Mouse (Mus musculus) kidney, adult 9 months (tissue): ENCODE results near the gene Piwil1.

Source experiments
- DNase-seq: peaks from one replicate; pipeline ENCODE4 v3.0.0; 2022

Gene Piwil1

DNA sequence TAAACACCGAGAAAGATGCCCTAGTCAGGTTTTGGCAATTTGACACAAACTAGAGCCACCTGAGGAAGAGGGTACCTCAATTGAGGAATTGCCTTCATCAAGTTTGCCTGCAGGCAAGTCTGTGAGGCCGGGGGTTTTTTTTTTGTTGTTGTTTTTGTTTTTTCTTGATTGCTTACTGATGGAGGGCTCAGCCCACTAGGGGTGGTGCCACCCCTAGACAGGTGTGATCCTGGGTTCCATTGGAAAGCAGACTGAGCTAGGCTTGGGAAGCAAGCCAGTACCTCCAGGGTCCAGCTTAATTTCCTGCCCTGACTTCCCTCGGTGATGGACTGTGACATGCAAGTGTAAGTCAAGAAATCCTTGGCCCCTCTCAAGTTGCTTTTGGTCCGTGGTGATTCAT is at the start of gene Piwil1:
Piwil1 (plus strand) TSS at position 301 of the 400 bp plus-strand sequence.
- DNase-seq = no peak

DNA sequence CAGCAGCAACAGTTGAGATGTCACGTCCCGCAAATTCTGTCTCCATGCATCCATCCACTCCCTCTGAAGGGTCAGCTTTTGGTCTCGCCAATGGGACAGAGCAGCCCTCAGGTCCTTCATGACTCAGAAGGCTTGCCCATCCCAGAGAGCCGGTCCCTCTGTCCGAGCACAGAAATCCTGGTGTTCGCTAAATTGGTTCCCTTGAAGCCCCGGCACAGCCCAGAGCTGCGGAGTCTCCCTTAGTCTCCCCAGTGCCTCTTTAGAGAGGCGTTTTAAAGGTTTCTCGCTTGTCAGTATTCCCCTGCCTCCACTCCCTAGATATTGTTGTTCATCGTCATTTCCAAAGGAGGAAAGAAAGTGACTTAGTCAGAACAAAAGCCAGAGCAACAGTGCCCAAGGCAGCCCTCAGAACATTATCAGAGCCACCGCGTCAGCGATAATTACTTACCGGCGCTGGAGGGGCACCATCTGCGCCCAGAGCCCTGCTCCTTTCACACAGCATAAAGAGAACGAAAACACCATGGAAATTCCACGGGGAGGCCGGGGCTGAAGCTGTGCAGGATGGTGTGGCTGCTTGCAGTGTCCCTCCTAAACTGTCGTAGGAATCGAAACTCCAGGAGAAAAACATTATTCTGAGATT is 45.7 kb upstream of the Piwil1 start:
- DNase-seq = no peak

DNA sequence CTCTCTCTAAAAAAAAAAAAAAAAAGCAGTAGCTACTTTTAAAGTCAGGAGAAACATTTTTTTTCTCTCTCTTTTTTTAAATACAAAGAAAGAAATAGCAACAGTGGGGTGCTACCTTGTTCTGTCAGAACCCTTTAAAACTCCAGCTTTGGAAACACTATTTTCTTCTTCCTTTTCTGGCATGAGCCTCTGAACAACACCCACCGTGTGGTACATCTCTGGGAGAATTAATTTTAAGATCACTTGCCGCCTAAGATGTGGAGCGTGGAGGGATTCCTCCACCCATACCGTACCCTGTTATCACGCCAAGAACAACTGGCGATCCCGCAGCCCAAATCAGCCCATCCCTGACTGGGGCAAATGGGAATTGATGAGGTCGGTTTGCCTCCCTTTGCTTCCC is 42.2 kb upstream of the Piwil1 start:
- DNase-seq = no peak

GRCm38 (mm10) chr5:128662881-128663280 is 39.4 kb upstream of the Piwil1 start:
- DNase-seq = no peak

DNA sequence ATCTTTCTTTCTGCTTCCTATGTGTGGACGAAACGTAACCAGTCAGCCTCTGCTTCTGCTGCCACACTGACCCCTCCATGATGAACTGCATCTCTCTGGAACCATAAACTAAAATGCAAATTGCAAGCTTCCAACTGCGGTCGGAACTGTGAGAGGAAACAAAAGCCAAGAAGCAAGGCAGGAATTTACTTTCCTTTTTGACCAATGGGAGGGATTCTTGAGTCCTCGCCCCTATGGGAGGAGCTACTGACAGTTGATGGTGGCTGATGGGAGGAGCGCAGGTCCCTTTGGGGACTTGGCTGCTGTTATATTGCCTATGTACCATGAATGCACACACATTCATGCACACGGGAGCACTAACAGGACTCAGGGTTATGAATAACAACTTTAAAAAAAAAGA is 38.3 kb upstream of the Piwil1 start:
- DNase-seq = no peak

DNA sequence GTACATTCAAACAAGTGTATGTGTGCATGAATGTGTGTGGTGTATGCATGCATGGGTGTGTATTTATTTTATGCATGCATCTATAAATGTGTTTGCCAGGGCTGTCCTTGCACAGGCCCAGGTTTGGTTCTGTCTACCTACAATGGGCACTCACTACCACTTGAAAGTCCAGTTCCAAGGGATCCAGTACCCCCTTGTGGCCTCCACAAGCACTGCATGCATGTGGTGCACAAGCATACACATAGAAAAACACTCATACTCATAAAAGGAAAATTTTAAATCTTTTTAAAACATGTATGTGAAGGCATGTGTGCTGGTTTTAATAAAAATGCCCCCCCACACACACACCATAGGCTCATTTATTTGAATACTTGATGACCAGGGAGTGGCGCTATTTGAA is 37.3 kb upstream of the Piwil1 start:
- no peak for DNase-seq

DNA sequence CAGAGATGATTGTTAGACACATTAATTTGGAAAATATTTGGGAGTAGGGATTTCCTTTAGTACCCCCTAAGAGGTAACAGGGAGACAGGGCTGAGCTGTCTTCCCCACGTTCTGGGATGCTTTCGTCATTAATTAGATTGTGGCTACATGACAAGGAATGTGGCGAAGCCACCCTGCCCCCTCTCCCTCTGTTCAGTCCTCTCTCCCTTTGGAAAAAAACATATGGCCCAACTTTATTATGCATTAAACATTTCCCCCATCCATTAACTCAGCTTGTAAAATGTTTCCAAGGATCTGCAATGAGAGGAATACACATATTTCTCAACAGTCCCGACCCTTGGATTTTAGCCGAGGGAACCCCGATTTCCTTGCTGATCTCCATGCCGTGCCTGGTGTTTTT is 35.0 kb upstream of the Piwil1 start:
- DNase-seq = no peak

- DNase-seq = no peak
Observed at GRCm38 (mm10) chr5:128674124-128674523, 28.2 kb upstream of the Piwil1 start.

DNA sequence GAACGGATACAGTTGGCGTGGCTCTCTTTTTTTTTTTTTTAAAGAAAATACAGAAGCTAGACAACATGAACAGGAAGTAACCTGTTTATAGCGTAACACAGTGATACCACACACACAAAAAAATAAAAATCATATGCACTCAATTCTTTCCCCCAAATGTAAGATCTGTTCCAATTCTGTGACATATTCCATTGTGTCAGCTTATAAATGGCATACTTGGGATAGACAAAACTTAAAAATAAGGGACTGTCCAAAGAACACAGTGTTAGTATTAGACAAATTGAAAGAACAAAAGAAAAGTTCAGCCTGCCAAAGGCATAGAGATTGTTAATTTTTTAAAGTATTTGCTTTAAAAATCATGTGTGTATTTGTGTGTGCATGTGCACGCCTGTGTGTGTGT is 25.0 kb upstream of the Piwil1 start:
- DNase-seq = no peak

DNA sequence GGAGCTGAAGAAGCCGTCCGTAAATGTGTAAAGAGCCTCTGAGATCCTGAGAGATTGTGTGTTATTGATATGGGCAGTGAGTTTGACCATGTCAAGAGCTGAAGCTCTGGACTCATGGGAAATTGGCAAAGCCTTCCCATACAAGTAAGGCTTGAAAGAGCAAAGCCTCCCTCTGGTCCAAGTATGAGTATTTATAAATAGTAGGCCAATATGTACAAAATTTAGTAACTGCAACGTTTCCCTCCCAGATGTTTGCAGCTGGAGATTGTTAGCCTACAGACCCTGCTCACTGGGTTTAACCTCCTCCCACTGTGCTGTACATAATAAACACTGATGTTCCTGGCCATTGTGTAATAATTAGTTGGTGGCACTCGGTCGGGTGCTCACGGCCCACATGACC is 24.5 kb upstream of the Piwil1 start:
- no peak for DNase-seq

- no peak for DNase-seq
Observed at GRCm38 (mm10) chr5:128681456-128681855, 20.9 kb upstream of the Piwil1 start.

DNA sequence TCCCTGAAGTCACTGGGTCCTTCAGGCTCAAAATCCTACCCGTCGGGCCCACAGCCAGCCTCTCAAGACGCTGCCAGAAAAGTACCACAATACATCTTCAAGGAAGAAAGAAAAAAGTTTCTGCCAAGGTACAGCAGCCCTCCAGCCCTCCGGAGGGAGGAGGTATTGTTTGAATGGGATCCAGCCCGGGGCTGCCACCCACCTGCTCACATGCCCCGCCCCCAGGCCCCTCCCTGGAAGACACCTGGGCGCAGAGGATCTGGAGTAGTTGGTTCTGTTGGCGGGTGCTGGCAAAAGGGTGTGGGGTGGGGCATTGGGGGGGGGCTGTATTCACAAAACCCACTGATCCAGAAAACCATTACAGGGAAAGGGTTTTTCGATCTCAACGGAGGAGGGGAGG is 18.1 kb upstream of the Piwil1 start:
- no peak for DNase-seq

DNA sequence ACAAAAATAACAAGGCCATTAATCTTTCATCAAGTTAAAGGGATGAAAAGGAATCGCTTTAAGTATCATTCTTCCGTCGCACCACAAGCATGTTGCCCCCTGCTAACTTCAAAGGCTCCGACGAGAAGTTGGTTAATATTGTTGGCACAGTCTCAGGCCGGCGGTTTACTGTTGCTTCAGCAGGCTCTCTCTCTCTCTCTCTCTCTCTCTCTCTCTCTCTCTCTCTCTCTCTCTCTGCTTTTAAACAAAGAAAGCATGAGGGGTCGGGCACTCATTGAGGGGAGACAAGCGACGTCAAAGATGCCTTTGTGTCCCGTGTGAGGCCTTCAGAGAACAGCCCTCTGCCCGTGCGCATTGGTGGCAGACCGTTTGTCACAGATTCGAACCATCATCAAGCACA is 17.7 kb upstream of the Piwil1 start:
- no peak for DNase-seq

GRCm38 (mm10) chr5:128687139-128687538 is 15.2 kb upstream of the Piwil1 start:
- DNase-seq = no peak

DNA sequence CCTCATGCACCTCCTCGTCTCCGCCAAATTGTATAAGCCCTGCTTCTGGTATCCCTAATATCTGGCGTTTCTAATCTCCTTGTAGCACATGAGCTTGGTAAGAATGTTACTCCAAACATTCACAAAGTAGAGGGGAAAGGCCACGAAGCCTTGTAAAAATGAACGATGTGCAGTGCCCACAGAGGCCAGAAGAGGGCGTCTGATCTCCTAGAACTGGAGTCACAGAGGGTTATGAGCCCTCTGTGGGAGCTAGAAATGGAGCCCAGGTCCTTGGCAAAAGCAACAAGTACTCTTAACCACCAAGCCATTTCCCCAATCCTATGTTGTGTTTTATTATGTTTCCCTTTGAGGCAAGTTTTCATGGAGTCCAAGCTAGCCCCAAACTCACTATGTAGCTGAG is 8.2 kb upstream of the Piwil1 start:
- no peak for DNase-seq

- no peak for DNase-seq
Observed at GRCm38 (mm10) chr5:128694611-128695325, 7.6 kb upstream of the Piwil1 start.

- no peak for DNase-seq
Observed at GRCm38 (mm10) chr5:128696824-128697223, 5.5 kb upstream of the Piwil1 start.

GRCm38 (mm10) chr5:128700716-128701115 is 1.6 kb upstream of the Piwil1 start:
- no peak for DNase-seq

DNA sequence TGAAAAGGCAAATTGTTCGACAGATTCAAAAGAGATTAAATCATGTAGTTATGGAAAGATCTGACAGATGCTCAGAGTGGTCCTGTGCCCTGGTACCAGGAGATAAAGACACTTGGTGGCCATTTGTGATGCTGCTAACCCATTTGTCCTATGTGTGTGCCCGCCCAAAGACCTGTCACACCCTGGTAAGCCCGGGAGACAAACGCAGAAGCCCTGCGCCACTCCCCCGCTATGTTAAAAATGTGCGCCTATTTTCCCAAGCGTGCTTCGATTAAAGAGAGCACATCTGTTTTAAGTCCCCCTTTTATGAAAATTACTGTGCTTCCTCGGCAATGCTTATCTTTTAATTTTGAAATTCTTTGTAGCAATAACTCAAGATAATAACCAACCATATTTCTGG is 1.4 kb downstream of the Piwil1 start:
- DNase-seq = no peak

DNA sequence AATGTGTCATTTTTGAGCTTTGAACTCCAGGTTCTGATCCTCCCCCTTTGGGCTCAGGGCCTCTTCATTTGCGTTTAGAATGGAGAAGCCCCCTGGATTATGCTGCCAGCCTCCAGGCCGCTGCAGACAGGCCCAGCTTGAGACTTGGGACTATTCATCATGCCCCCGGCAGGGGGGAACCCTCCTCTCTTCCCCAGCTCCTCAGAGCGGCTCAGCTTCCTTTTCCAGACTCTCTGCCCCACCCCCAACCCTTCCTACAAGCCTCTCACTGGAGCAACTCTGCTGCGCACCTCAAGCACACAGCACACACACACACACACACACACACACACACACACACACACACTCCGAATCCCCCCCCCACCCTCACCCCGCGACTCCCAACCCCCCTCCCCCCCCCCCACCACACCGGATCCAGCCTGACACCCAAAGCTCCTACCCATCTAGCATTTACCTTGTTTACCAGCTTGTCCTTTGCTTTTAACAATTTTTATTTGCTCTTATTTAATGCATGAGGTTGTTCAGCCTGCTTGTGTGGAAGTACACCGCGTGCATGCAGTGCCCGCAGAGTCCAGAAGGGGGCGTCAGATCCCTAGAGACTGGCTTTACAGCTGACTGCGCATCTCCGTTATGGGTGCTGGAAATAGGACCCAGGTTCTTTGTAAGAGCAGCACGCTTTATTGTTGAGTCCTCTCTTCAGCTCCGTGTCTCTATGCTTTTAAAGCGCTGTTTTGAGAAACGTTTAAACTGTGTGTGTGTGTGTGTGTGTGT is 2.0 kb downstream of the Piwil1 start:
- no peak for DNase-seq

- DNase-seq = no peak
Observed at GRCm38 (mm10) chr5:128706467-128706866, 4.1 kb downstream of the Piwil1 start.

DNA sequence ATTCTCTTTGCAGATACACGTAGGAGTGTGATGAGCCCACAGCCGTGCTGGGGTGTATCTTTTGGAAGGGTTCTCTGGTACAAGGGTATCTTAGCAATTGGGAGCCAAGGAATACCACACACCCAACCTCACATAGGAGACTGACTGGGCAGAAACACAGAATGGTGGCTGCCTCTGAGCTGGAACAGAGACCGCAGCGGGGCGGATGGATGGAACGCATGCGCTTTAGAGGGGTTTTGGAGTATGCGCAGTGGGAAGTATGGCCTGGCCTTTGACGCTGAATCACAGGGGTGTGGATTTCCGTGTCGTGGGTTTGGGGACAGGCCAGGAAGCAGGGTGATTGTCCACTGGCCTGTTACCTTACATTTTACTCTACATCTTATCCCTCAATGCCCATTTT is 4.9 kb downstream of the Piwil1 start:
- no peak for DNase-seq

GRCm38 (mm10) chr5:128708929-128709328 is 6.6 kb downstream of the Piwil1 start:
- DNase-seq = no peak

- no peak for DNase-seq
Observed at GRCm38 (mm10) chr5:128710596-128710995, 8.3 kb downstream of the Piwil1 start.
